Mouse (Mus musculus): ENCODE results near the gene Vapa. TPM values are rescaled to one million over a fixed set of nuclear protein-coding genes. Genes with fewer than 3 reads are reported as not detected.

Vapa gene
- polyA plus RNA-seq, 1 experiment from 2014 or later, result 174 TPM

DNA sequence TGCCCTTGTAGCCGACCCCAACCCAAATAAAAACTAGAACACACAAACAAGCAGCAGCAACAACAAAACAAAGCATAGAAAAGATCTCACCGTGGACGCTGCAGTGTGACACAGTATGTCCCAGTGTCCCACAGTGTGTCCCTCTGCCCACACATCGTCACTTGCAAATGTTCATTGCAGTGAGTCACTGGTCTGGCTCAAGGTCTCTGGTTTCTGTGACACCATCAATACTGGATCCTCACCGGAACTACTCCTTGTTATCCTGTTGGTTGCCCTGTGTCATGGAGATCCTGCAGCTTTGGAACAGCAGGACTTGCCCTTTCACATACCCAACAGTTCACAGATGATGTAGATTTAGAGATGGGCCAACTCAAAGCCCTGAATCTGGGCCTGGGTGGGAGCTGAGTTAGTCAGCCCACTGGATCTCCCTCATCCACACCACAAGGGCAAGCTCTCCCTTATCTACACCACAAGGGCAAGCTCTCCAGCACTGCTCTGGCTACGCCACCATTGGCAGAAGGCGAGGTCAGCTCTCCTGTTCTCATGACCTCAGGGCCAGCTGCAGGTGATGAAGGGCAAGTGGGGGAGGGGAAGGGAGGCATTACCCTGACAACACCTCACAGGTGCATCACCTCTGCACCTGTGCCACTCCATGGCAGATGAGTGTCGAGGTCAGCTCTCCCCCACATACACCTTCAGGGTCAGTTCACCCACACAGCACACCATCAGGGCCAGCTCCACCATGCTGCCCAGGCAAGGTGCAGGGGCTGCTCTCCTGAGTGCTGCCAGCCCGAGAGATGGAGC is 35.2 kb upstream of the Vapa start:
- Histone ChIP-seq H3K9ac (ENCODE audit: low read length) (no peak overlapping the region), H3K27ac (ENCODE audit: low read length) (no peak overlapping the region), H3K4me1 (replicated peaks; ENCODE audit: control insufficient read depth, insufficient read depth, low read length) (no peaks in the 10 kb centered on the region; the same call in 1 of the 2 replicates), H3K27me3 (ENCODE audit: control insufficient read depth, insufficient read depth, low read depth, low read length) (no peaks in the 10 kb centered on the region), H3K9me3 (ENCODE audit: control insufficient read depth, low read length) (no peaks in the 10 kb centered on the region), H3K36me3 (ENCODE audit: control insufficient read depth, insufficient read depth, low read length) (no peaks in the 10 kb centered on the region), H3K4me3 (ENCODE audit: low read length) (no peak overlapping the region), H3K4me2 (ENCODE audit: low read depth, low read length) (no peak overlapping the region)
- no peak for ATAC-seq (ENCODE audit: low read depth)
- WGBS, result 83% methylated on average over 9 of the region's 9 CpGs

- H3K4me3 ChIP-seq (ENCODE audit: low read length), result no peak overlapping the region
- no peaks in the 10 kb centered on the region for H3K9me3 ChIP-seq (ENCODE audit: control insufficient read depth, low read length)
- H3K4me1 ChIP-seq (replicated peaks; ENCODE audit: control insufficient read depth, insufficient read depth, low read length), result no peaks in the 10 kb centered on the region; the same call in 1 of the 2 replicates
- ATAC-seq (ENCODE audit: low read depth), result no peak
- no peak overlapping the region for H3K4me2 ChIP-seq (ENCODE audit: low read depth, low read length)
- 59% methylated on average over 5 of the region's 5 CpGs for WGBS
- H3K9ac ChIP-seq (ENCODE audit: low read length), result no peak overlapping the region
- no peaks in the 10 kb centered on the region for H3K27me3 ChIP-seq (ENCODE audit: control insufficient read depth, insufficient read depth, low read depth, low read length)
- H3K36me3 ChIP-seq (ENCODE audit: control insufficient read depth, insufficient read depth, low read length), result no peaks in the 10 kb centered on the region
- no peak overlapping the region for H3K27ac ChIP-seq (ENCODE audit: low read length)
Measured at GRCm38 (mm10) chr17:65647961-65648360, 34.6 kb upstream of the Vapa start.

GRCm38 (mm10) chr17:65647226-65647625 is 33.9 kb upstream of the Vapa start:
- no peaks in the 10 kb centered on the region; the same call in 1 of the 2 replicates for H3K4me1 ChIP-seq (replicated peaks; ENCODE audit: control insufficient read depth, insufficient read depth, low read length)
- H3K4me2 ChIP-seq (ENCODE audit: low read depth, low read length), result no peak overlapping the region
- no peak for ATAC-seq (ENCODE audit: low read depth)
- H3K36me3 ChIP-seq (ENCODE audit: control insufficient read depth, insufficient read depth, low read length), result no peaks in the 10 kb centered on the region
- H3K4me3 ChIP-seq (ENCODE audit: low read length), result no peak overlapping the region
- no peaks in the 10 kb centered on the region for H3K9me3 ChIP-seq (ENCODE audit: control insufficient read depth, low read length)
- H3K27ac ChIP-seq (ENCODE audit: low read length), result no peak overlapping the region
- WGBS, result 69% methylated on average over 6 of the region's 6 CpGs
- no peaks in the 10 kb centered on the region for H3K27me3 ChIP-seq (ENCODE audit: control insufficient read depth, insufficient read depth, low read depth, low read length)
- H3K9ac ChIP-seq (ENCODE audit: low read length), result no peak overlapping the region

GRCm38 (mm10) chr17:65643579-65643978 is 30.2 kb upstream of the Vapa start:
- H3K9ac ChIP-seq (ENCODE audit: low read length), result 0 out of 2 replicates have a peak overlapping the region, but pooled peaks have one; percentile 35
- H3K27ac ChIP-seq (ENCODE audit: low read length), result peak overlapping the region; percentile 96
- peak; percentile 45; the same call in 1 of the 2 replicates for ATAC-seq (ENCODE audit: low read depth)
- peak overlapping the region; percentile 28 for H3K4me2 ChIP-seq (ENCODE audit: low read depth, low read length)
- 54% methylated on average over 5 of the region's 5 CpGs for WGBS
- no peaks in the 10 kb centered on the region; the same call in 1 of the 2 replicates for H3K4me1 ChIP-seq (replicated peaks; ENCODE audit: control insufficient read depth, insufficient read depth, low read length)
- no peak overlapping the region for H3K4me3 ChIP-seq (ENCODE audit: low read length)
- no peaks in the 10 kb centered on the region for H3K36me3 ChIP-seq (ENCODE audit: control insufficient read depth, insufficient read depth, low read length)
- H3K9me3 ChIP-seq (ENCODE audit: control insufficient read depth, low read length), result no peaks in the 10 kb centered on the region
- no peaks in the 10 kb centered on the region for H3K27me3 ChIP-seq (ENCODE audit: control insufficient read depth, insufficient read depth, low read depth, low read length)

DNA sequence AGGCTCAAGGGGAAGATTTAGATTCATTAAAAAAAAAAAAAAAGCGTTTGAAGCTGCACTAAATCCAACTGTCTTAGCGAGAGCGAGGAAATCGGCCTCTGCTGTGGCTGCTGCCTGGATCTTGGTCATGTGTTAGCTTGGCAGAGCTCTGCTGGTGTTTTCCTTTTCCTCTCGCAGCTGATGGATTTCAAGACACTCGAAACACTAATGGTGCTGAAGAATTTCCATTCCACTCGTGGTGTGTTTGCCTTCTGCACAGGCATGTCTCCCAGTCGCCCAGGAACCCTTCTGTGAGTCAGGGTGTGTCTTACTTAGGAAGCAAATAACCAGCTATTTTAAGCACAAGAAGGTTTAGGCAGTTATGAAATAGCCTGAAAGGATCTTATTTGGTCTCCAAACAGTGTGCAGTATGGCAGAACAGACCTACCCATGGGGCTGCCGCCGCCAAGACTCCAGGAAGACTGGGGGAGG is 29.7 kb upstream of the Vapa start:
- WGBS, result 36% methylated on average over 10 of the region's 10 CpGs
- Histone ChIP-seq H3K4me2 (ENCODE audit: low read depth, low read length) (peak overlapping the region; percentile 28), H3K9me3 (ENCODE audit: control insufficient read depth, low read length) (no peaks in the 10 kb centered on the region), H3K27me3 (ENCODE audit: control insufficient read depth, insufficient read depth, low read depth, low read length) (no peaks in the 10 kb centered on the region), H3K4me1 (replicated peaks; ENCODE audit: control insufficient read depth, insufficient read depth, low read length) (no peaks in the 10 kb centered on the region; the same call in 1 of the 2 replicates), H3K27ac (ENCODE audit: low read length) (peak overlapping the region; percentile 96), H3K4me3 (ENCODE audit: low read length) (no peak overlapping the region), H3K36me3 (ENCODE audit: control insufficient read depth, insufficient read depth, low read length) (no peaks in the 10 kb centered on the region), H3K9ac (ENCODE audit: low read length) (0 out of 2 replicates have a peak overlapping the region, but pooled peaks have one; percentile 35)
- peak; percentile 91 for ATAC-seq (ENCODE audit: low read depth)

DNA sequence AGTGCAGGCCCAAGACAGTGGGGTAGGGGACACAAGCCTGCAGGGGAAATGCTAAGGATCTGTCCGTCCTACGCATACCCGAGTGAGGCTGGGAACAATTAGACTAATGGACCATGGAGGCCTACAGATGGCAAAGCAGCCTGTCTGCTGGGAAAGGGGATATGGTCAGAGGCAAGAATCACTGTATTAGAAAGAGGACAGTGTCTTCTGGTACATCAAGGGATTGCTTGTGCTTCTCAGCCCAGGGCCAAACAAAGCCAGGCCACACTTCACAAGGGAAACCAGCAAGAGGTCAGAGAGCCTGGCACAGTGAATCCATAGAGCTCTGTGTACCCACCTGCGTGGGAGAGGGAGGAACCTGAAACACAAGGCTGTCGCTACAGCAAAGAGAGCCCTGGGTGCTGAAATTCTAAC is 29.2 kb upstream of the Vapa start:
- Histone ChIP-seq H3K4me2 (ENCODE audit: low read depth, low read length) (peak overlapping the region; percentile 21), H3K27me3 (ENCODE audit: control insufficient read depth, insufficient read depth, low read depth, low read length) (no peaks in the 10 kb centered on the region), H3K9ac (ENCODE audit: low read length) (peak overlapping the region; percentile 24; the same call in 1 of the 2 replicates), H3K9me3 (ENCODE audit: control insufficient read depth, low read length) (no peaks in the 10 kb centered on the region), H3K36me3 (ENCODE audit: control insufficient read depth, insufficient read depth, low read length) (no peaks in the 10 kb centered on the region), H3K4me3 (ENCODE audit: low read length) (no peak overlapping the region), H3K4me1 (replicated peaks; ENCODE audit: control insufficient read depth, insufficient read depth, low read length) (no peaks in the 10 kb centered on the region; the same call in 1 of the 2 replicates), H3K27ac (ENCODE audit: low read length) (peak overlapping the region; percentile 96)
- WGBS, result 74% methylated on average over 5 of the region's 5 CpGs
- peak; percentile 24; the same call in 1 of the 2 replicates for ATAC-seq (ENCODE audit: low read depth)

DNA sequence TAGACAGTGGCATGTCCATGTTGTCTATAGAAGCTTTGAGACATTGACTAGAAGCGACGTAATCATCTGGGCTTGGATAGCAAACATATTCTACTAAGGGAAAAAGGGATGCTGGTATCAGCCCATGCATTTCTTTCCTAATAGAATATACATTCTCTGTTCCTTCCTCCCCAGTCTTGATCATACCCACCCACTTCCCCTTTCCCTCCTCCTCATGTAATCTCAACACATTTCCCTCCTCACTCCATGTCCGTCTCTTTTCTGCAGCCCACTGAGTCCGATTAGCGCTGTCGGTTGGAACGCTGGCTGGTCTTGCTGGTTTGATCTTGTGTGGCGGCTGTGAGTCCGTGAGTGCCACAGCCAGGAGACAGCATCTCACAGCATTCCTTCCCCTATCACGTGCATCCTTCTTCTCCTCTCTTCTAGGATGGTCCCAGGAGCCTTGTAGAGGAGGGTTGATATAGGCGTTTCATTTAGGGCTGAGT is 28.4 kb upstream of the Vapa start, which contains the start of gene Txndc2:
TSS of gene Txndc2 (minus strand) at position 435 of the 485 bp plus-strand sequence.
- WGBS, result 88% methylated on average over 11 of the region's 11 CpGs
- no peaks in the 10 kb centered on the region for H3K27me3 ChIP-seq (ENCODE audit: control insufficient read depth, insufficient read depth, low read depth, low read length)
- ATAC-seq (ENCODE audit: low read depth), result no peak
- H3K27ac ChIP-seq (ENCODE audit: low read length), result peak within 1 kb of the TSS; percentile 96
- peak within 1 kb of the TSS; percentile 21 for H3K4me2 ChIP-seq (ENCODE audit: low read depth, low read length)
- peak within 1 kb of the TSS; percentile 24; the same call in 1 of the 2 replicates for H3K9ac ChIP-seq (ENCODE audit: low read length)
- no peaks in the 10 kb centered on the region for H3K9me3 ChIP-seq (ENCODE audit: control insufficient read depth, low read length)
- H3K4me3 ChIP-seq (ENCODE audit: low read length), result no peak within 1 kb of the TSS
- H3K4me1 ChIP-seq (replicated peaks; ENCODE audit: control insufficient read depth, insufficient read depth, low read length), result no peaks in the 10 kb centered on the region; the same call in 1 of the 2 replicates
- H3K36me3 ChIP-seq (ENCODE audit: control insufficient read depth, insufficient read depth, low read length), result no peaks in the 10 kb centered on the region

- 85% methylated on average over 1 of the region's 1 CpGs for WGBS
- Histone ChIP-seq H3K9ac (ENCODE audit: low read length) (no peak overlapping the region), H3K4me2 (ENCODE audit: low read depth, low read length) (no peak overlapping the region), H3K9me3 (ENCODE audit: control insufficient read depth, low read length) (no peaks in the 10 kb centered on the region), H3K4me1 (replicated peaks; ENCODE audit: control insufficient read depth, insufficient read depth, low read length) (no peaks in the 10 kb centered on the region; the same call in 1 of the 2 replicates), H3K27me3 (ENCODE audit: control insufficient read depth, insufficient read depth, low read depth, low read length) (no peaks in the 10 kb centered on the region), H3K36me3 (ENCODE audit: control insufficient read depth, insufficient read depth, low read length) (no peaks in the 10 kb centered on the region), H3K27ac (ENCODE audit: low read length) (no peak overlapping the region), H3K4me3 (ENCODE audit: low read length) (no peak overlapping the region)
- no peak for ATAC-seq (ENCODE audit: low read depth)
Measured at GRCm38 (mm10) chr17:65639144-65639543, 25.8 kb upstream of the Vapa start.

DNA sequence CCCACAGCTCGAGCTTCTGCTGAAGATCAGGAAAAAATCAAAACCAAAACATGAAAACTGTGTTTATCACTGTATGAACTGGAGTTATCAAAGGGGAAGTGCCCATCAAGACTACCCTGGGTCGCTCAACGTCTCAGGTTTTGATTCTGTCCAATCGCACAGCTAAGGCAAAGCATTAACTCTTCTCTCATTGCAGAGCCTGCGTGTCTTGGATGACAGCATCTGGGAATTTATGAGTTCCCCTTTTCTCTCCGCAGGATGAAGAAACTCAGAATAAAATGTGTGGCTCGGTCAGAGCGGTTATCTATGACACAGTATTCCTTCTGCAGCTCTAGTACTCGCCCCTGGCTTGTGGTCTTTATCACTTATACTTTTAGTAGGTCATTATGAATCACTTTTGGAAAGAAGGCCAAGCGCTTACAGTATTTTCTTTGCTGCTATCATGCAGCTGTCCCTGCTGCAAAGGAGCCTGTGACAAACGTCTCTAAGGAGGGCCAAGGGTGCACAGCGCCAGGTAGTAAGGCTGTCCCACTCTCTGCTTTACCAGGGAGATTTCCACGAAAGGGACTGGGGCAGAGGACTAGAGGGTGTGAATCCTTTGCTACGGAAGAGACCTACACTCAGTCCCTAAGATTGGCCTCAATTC is 22.5 kb upstream of the Vapa start:
- Histone ChIP-seq H3K9ac (ENCODE audit: low read length) (no peak overlapping the region), H3K36me3 (ENCODE audit: control insufficient read depth, insufficient read depth, low read length) (no peaks in the 10 kb centered on the region), H3K9me3 (ENCODE audit: control insufficient read depth, low read length) (no peaks in the 10 kb centered on the region), H3K27ac (ENCODE audit: low read length) (no peak overlapping the region), H3K4me2 (ENCODE audit: low read depth, low read length) (no peak overlapping the region), H3K4me1 (replicated peaks; ENCODE audit: control insufficient read depth, insufficient read depth, low read length) (no peaks in the 10 kb centered on the region), H3K27me3 (ENCODE audit: control insufficient read depth, insufficient read depth, low read depth, low read length) (no peaks in the 10 kb centered on the region), H3K4me3 (ENCODE audit: low read length) (no peak overlapping the region)
- ATAC-seq (ENCODE audit: low read depth), result no peak
- WGBS, result 60% methylated on average over 14 of the region's 14 CpGs

All from lung, embryonic 16.5 days (tissue).